Mouse (Mus musculus) cerebellum, postnatal 4 days (tissue): ENCODE measurements around the gene Pfkm.

Experiments used
- DNase-seq, 2 experiments: peaks; one replicate each; pipeline ENCODE4 v3.0.0; 2022; ENCODE audit warnings: low spot score in 2 of 2, mixed read lengths in 1 of 2

Gene Pfkm

DNA sequence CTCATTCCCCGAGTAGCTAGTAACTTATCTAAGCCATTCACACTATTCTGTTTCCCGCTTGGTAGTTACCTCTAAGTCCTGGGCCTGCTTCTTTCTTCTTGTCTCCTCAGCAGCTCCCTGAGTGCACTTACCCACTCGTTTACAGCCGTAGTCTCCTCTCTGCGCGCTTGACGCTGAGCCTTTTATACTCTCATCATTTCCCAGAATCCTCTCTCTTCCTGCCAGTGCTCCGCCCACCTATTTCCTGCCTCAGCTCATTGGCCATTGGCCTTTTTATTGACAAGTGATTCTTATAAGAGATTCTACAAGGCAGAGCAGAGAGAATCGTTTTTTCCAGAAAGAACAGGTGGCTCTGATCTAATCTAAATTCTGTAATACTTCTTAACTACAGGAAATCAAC lies 6.1 kb downstream of the Pfkm start:
- no peak for DNase-seq

DNA sequence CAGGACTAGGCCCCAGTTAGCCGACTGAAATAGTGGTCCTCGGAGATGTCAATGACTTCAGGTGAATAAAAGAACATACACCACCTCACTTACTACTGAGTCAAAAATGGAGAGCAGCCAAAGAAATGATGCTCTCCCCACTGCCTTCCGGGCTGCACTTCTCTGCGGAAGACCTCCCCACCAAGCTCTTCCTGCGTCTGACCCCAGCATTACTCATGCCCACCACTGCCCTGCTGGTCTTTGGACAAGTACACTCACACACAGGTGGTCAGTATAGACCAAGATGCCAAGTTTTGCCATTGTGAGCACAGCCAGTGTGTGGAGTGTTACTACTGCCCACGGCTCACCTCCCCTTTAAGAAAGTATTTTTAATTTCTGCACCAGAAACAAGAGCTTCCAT lies 10.0 kb downstream of the Pfkm start:
- DNase-seq = no peak

DNA sequence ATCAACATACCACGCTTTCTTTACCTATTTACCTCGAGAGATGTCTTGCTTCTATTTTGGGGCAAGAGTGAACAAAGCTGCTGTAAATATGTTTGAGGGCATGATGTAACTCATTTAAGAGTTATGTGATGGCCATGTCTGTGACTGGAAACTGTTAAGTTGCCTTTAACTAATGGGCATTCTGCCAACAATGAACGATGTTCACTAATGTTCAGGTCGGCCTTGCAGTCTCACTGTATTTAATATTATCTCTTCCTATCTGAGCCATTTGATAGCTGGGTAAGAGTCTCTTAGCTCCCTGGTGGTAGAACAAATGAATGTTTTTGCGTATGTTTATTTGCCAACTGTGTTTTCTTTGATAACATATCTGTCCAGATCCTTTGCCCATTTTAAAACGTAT lies 14.1 kb downstream of the Pfkm start:
- no peak for DNase-seq

GRCm38 (mm10) chr15:98107230-98107629 lies 14.8 kb downstream of the Pfkm start:
- no peak for DNase-seq

- no peak for DNase-seq
Observed at GRCm38 (mm10) chr15:98107703-98108296, 15.4 kb downstream of the Pfkm start.

GRCm38 (mm10) chr15:98108297-98109152 lies 16.1 kb downstream of the Pfkm start:
- DNase-seq = peak; percentile 46 to 73

DNA sequence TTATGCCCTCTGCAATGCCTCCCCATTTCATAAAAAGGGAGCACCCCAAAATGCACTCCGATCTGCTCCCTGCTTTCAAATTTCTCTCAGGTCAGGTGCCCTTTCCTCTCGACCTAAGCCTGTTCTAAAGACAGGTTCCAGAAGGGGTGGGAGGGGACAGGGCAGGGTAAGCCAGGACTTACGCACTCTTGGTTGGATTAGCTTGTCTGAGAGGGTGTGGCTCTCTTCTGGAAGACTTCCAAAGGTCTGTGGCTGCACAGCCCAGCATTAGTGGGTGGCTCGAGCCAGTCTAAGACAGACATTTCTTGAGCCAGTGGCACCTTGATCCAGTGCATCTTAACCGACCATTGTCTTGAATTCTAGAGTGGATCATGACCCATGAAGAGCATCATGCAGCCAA lies 19.4 kb downstream of the Pfkm start:
- DNase-seq = no peak

GRCm38 (mm10) chr15:98114098-98114851 lies 21.9 kb downstream of the Pfkm start:
- DNase-seq = no peak

GRCm38 (mm10) chr15:98114852-98115778 lies 22.7 kb downstream of the Pfkm start:
- DNase-seq = no peak

GRCm38 (mm10) chr15:98115779-98116163 lies 23.4 kb downstream of the Pfkm start:
- DNase-seq = no peak

GRCm38 (mm10) chr15:98116287-98116686 lies 23.9 kb downstream of the Pfkm start:
- DNase-seq = no peak

DNA sequence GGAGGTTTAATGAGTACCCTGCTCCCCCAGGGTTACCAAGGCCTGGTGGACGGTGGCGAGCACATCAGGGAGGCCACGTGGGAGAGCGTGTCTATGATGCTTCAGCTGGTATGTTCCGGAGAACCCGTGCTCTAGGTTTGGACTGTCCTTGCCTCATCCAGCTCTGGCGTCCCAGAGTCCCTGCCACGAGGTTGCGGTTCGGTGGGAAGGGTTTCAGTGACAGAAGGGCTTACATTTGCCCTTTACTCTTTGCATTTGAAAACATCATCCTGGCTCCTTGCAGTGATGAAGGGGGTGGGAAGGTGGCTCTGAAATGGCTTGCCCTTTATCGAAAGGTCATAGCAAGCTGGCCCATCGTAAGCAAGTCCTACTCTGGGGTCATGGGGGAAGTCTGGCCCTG lies 27.0 kb downstream of the Pfkm start:
- no peak for DNase-seq

- no peak for DNase-seq
Observed at GRCm38 (mm10) chr15:98120831-98121230, 28.4 kb downstream of the Pfkm start.

DNA sequence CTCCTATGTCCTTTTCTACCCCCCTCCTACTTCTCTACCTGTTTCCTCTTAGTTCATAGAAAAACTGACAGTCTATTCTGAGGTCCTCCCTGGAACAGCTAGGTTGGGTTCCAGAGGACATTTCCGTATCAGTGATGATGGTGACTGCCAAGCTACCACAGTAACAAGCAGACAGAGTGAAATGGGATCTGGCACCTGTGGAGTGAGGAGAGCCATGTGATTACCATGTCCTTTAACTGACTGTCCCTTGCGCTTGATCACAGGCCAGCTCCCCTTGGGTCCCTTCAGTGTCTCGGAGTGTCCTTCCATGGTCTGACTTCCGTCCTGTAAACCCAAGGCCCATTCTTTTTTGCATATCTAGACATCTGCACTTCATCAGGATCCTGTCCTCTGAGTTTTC lies 38.6 kb downstream of the Pfkm start:
- DNase-seq = no peak

DNA sequence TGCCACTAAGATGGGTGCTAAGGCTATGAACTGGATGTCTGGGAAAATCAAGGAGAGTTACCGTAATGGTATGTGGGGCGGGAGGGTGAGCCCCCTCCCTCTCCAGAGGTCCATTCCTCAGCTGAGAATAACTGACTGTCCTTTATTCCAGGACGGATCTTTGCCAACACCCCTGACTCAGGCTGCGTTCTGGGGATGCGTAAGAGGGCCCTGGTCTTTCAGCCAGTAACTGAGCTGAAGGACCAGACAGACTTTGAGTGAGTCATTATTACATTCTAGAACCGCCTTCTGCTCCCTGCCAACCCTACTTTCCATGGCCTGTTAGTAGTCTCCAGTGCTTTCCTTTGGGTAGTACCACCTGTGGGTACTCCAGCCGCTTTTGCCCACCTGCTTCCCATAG lies 39.1 kb downstream of the Pfkm start:
- DNase-seq = no peak

GRCm38 (mm10) chr15:98131942-98132655 lies 39.7 kb downstream of the Pfkm start:
- no peak for DNase-seq

GRCm38 (mm10) chr15:98133471-98133870 lies 41.1 kb downstream of the Pfkm start:
- no peak for DNase-seq

DNA sequence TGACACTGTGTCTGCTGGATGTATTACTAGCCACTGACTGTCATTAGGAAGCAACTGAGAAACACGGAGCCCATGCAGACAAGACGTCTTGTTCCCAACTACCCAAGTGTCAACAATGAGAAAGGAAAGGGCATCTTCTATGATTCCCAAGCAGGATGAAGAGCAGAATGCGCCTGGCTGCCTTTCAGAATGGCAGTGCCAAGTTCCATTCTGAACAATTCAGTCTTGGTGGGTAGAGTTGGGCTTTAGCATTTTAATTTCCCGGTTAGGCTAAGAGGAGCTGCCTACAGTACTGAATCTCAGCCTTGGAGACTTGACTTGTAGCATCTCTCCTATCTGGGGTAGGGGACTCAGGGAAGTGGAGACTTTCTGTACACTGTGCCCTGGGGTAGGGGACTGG lies 41.6 kb downstream of the Pfkm start:
- DNase-seq = no peak

DNA sequence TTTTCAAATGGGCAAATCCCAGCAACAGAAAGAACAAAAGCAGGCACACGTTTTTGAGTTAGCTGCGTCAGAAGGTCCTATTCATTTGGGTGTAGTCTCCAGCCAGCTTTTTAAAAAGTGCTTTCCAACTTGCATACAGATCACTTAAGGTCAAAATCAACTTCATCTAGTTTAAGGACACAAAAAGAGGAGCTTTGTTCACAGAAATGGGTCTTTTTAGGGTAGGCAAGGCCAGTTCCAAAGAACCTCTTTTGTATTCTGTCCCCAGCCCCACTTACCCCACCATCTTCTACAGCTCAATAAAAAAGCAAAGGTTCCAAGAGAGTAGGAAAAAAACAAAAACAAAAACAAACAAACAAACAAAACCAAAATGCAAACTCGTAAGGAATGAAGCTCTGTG lies 42.3 kb downstream of the Pfkm start:
- DNase-seq = no peak

GRCm38 (mm10) chr15:98135671-98136070 lies 43.3 kb downstream of the Pfkm start:
- DNase-seq = no peak

DNA sequence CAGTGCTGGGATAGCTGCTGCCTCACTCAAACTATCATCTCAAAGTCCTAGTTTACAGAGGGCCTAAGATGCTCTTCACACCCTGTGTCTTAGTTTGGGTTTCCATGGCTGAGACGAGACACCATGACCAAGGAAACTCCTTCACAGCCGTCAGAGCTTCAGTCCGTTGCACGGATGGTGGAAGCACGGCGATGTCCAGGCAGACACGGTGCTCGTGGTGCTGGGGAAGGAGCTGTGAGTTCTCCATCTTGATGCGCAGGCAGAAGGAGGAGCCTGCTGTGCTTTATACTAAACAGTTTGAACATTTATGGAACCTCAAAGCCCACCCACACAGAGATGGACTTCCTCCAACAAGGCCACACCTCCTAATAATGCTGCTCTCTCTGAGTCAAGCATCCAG lies 44.5 kb downstream of the Pfkm start:
- DNase-seq = no peak
